Mouse (Mus musculus) midbrain, embryonic 16.5 days (tissue): ENCODE data around the gene Nxpe3. TPM values are rescaled to one million over a fixed set of nuclear protein-coding genes. Genes with fewer than 3 reads are reported as not detected.
A peak's percentile ranks its signal among the peaks of the same experiment; 100 is the strongest.
"Not testable (repeated sequence)": the region's sequence is repeated elsewhere in the genome, so short reads cannot be mapped to it uniquely, and the experiment has no call there.

Source experiments
- ATAC-seq: fragments of 200-750 bp; cut with Nextera tagmentation; 2 replicates; pipeline ENCODE4 v1.8.0; 2017; ENCODE audit warnings: moderate TSS enrichment
- H3K27ac ChIP-seq: fragments of 300-500 bp; sonication (generic); 2 replicates; pipeline ENCODE4 v1.5.1; 2014; ENCODE audit warnings: mild to moderate bottlenecking, low read length, mixed read lengths
- H3K27me3 ChIP-seq: fragments of 300-500 bp; sonication (generic); 2 replicates; pipeline ENCODE4 v1.6.1; 2014; ENCODE audit warnings: low read depth, low read length, mixed read lengths; ENCODE audit not compliant: control insufficient read depth, insufficient read depth
- H3K36me3 ChIP-seq: fragments of 300-500 bp; sonication (generic); 2 replicates; pipeline ENCODE4 v1.6.1; 2014; ENCODE audit warnings: mild to moderate bottlenecking, low read length, moderate library complexity, mixed read lengths; ENCODE audit not compliant: control insufficient read depth, insufficient read depth
- H3K4me1 ChIP-seq: fragments of 300-500 bp; sonication (generic); 2 replicates; pipeline ENCODE4 v1.6.1; 2014; ENCODE audit warnings: mild to moderate bottlenecking, low read length, mixed read lengths; ENCODE audit not compliant: control insufficient read depth, insufficient read depth
- H3K4me2 ChIP-seq: fragments of 300-500 bp; sonication (generic); 2 replicates; pipeline ENCODE4 v1.6.1; 2014; ENCODE audit warnings: mild to moderate bottlenecking, low read length, mixed read lengths
- H3K4me3 ChIP-seq: fragments of 300-500 bp; sonication (generic); 2 replicates; pipeline ENCODE4 v1.5.1; 2014; ENCODE audit warnings: low read depth, mild to moderate bottlenecking, low read length, moderate library complexity, mixed read lengths
- H3K9ac ChIP-seq: fragments of 300-500 bp; sonication (generic); 2 replicates; pipeline ENCODE4 v1.6.1; 2014; ENCODE audit warnings: low read depth, low read length, mixed read lengths
- H3K9me3 ChIP-seq: fragments of 300-500 bp; sonication (generic); replicated peaks from 2 replicates; pipeline ENCODE4 v1.6.1; 2014; ENCODE audit warnings: mild to moderate bottlenecking, low read length, mixed read lengths; ENCODE audit not compliant: control insufficient read depth, poor library complexity, severe bottlenecking
- whole genome bisulfite sequencing: fragments of 180-500 bp; shearing (Covaris S2); extraction: QIAGEN DNeasy Blood & Tissue Kit; methylation state at CpG from one replicate; pipeline ENCODE4 v1.1.7; 2014; 5-methylcytosine and 5-hydroxymethylcytosine counted together
- polyA plus RNA-seq: library from polyadenylated mRNA; unstranded; fragments of >200 nt; fragmentation: Nextera tagmentation; extraction: Ambion mirVana; gene quantifications from 2 replicates; pipeline ENCODE4 v1.2.1, GENCODE M21; 2015

Gene Nxpe3
- polyA plus RNA-seq, 1 experiment from 2014 or later, result 1.8 TPM

DNA sequence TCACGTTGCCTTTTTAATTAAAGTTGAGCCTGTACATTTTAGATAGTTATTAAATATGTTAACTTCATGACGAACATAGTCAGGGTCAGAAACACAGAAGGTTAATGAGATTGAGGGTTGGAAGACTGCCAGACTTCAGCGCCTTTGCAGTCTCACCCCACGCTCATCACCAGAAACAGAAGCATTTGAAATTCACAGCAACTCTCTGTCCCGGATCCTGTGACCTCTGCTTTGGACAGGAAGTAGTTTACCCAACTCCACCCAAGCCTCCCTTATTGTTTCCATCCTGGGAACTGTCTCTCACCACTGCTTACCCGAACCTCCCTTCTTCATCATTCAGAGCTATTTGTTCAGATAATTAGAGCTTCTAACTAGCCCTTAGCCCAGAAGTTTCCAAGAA lies 19.1 kb downstream of the Nxpe3 start:
- no peak for ATAC-seq
- Histone ChIP-seq H3K27ac (no peak overlapping the region), H3K9me3 (no peaks in the 10 kb centered on the region), H3K27me3 (no peaks in the 10 kb centered on the region), H3K9ac (no peak overlapping the region), H3K4me3 (no peak overlapping the region), H3K4me2 (no peak overlapping the region), H3K4me1 (no peaks in the 10 kb centered on the region), H3K36me3 (0 out of 2 replicates have a peak, but pooled peaks cover 3% of the 10 kb centered on the region)
- whole genome bisulfite sequencing, result 78% methylated on average over 6 of the region's 6 CpGs

- Histone ChIP-seq H3K27ac (no peak overlapping the region), H3K4me2 (no peak overlapping the region), H3K36me3 (peaks cover 10% of the 10 kb centered on the region), H3K9me3 (no peaks in the 10 kb centered on the region), H3K4me1 (no peaks in the 10 kb centered on the region), H3K27me3 (no peaks in the 10 kb centered on the region), H3K9ac (no peak overlapping the region), H3K4me3 (no peak overlapping the region)
- no peak for ATAC-seq
- 57% methylated on average over 4 of the region's 4 CpGs for WGBS
Measured at GRCm38 (mm10) chr16:55863832-55864231, 31.3 kb downstream of the Nxpe3 start.

- Histone ChIP-seq H3K4me2 (no peak overlapping the region), H3K9me3 (no peaks in the 10 kb centered on the region), H3K4me3 (no peak overlapping the region), H3K27me3 (no peaks in the 10 kb centered on the region), H3K9ac (no peak overlapping the region), H3K4me1 (no peaks in the 10 kb centered on the region), H3K27ac (no peak overlapping the region), H3K36me3 (peaks cover 10% of the 10 kb centered on the region)
- ATAC-seq, result peak; percentile 39; the same call in 1 of the 2 replicates
- WGBS, result 27% methylated on average over 7 of the region's 7 CpGs
Measured at GRCm38 (mm10) chr16:55863149-55863815, 31.8 kb downstream of the Nxpe3 start.

DNA sequence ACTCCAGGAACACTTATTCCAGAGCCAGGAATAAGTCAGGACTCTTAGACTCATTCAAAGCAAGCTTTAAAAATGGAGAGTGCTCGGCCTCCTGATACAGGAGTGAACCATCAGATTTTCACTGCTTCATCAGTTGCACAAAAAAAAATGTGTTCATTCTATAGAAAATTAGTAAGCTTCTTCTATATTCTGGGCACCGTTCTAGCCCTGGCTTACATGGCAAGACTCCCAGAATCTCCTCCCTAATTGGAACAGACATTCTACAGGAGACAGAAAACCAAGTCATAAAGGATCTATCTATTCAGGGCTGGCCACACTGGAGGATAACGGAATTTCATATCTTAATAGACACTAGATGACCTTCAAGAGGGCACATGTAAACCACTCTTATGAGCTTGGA lies 34.0 kb downstream of the Nxpe3 start:
- peaks cover 9% of the 10 kb centered on the region for H3K36me3 ChIP-seq
- no peak overlapping the region for H3K4me2 ChIP-seq
- no peaks in the 10 kb centered on the region for H3K4me1 ChIP-seq
- no peak overlapping the region for H3K9ac ChIP-seq
- H3K27me3 ChIP-seq, result no peaks in the 10 kb centered on the region
- no peaks in the 10 kb centered on the region for H3K9me3 ChIP-seq
- H3K4me3 ChIP-seq, result no peak overlapping the region
- 88% methylated on average over 3 of the region's 3 CpGs for WGBS
- no peak for ATAC-seq
- H3K27ac ChIP-seq, result no peak overlapping the region

GRCm38 (mm10) chr16:55859421-55859820 lies 35.7 kb downstream of the Nxpe3 start:
- H3K9ac ChIP-seq, H3K27ac ChIP-seq, H3K27me3 ChIP-seq, H3K9me3 ChIP-seq, H3K4me3 ChIP-seq, H3K36me3 ChIP-seq, H3K4me1 ChIP-seq, ATAC-seq, H3K4me2 ChIP-seq: not testable (repeated sequence)
- 94% methylated on average over 4 of the region's 4 CpGs for WGBS

DNA sequence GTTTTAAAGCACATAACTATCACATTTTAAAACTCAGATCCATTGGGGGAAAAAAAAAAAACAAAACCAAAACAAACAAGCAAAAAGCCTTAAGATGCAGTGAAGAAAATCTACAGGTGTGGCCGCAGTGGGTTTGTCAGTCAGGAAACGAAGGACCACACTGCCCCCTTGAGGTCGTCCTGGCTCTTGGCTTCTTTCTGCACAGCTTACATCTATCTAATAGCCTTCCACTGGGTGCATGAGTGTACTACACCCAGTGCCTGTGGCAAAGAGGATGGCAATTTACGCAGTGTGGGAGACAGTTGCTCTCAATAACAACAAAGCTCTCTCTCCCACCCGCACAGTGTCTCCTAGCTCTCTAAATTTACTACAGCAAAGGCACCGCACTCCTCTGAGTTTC lies 36.6 kb downstream of the Nxpe3 start:
- no peak for ATAC-seq
- no peaks in the 10 kb centered on the region for H3K27me3 ChIP-seq
- 68% methylated on average over 6 of the region's 6 CpGs for WGBS
- H3K4me1 ChIP-seq, result no peaks in the 10 kb centered on the region
- H3K27ac ChIP-seq, result no peak overlapping the region
- no peak overlapping the region for H3K4me2 ChIP-seq
- no peak overlapping the region for H3K4me3 ChIP-seq
- H3K36me3 ChIP-seq, result peaks cover 3% of the 10 kb centered on the region
- H3K9ac ChIP-seq, result no peak overlapping the region
- H3K9me3 ChIP-seq, result no peaks in the 10 kb centered on the region

DNA sequence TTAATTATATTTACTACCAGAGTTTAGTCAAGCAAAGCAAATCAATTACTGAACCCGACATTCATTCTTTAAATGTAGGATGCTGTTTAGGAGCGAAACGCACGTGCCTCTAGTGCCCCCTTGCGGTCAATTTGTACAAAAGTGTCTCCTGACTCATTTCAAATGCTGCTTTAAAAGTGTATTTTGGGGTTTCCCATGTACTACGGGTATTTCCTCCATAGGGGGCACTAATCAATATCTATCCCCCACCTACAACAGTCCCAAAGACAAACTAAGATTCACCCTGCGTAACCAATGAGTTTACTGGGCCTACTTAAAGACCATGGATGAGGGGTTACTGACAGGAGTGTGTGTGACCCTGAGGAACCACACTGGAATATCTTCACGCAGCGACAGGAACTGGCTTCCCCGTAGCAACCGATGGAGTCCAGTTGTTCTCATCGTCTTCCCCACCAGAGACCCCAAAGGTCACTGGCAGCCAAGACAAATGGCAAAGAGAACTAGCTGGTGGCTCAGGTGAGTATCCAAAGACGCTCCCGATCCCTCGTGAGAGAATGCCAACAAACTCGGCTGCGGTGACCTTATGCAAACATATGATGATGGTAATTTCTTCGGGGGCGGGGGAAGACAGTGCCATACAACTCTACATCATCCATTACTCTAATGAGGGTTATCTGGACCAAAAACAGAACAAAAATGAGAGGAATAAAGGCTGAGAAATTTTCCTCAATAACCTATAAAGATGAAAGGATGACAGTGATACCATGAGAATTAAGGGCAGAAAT lies 42.0 kb downstream of the Nxpe3 start:
- ATAC-seq, result peak; percentile 73
- Histone ChIP-seq H3K4me2 (no peak overlapping the region), H3K4me3 (no peak overlapping the region), H3K27ac (no peak overlapping the region), H3K9ac (no peak overlapping the region), H3K36me3 (peaks cover 3% of the 10 kb centered on the region; the same call in 1 of the 2 replicates), H3K27me3 (no peaks in the 10 kb centered on the region), H3K4me1 (no peaks in the 10 kb centered on the region), H3K9me3 (no peaks in the 10 kb centered on the region)
- 57% methylated on average over 19 of the region's 19 CpGs for WGBS

- peaks cover 3% of the 10 kb centered on the region; the same call in 1 of the 2 replicates for H3K36me3 ChIP-seq
- 0 out of 2 replicates have a peak, but pooled peaks have one; percentile 58 for ATAC-seq
- WGBS, result 35% methylated on average over 4 of the region's 4 CpGs
- H3K9me3 ChIP-seq, result no peaks in the 10 kb centered on the region
- H3K4me3 ChIP-seq, result no peak overlapping the region
- H3K4me1 ChIP-seq, result no peaks in the 10 kb centered on the region
- no peak overlapping the region for H3K9ac ChIP-seq
- no peak overlapping the region for H3K27ac ChIP-seq
- H3K4me2 ChIP-seq, result no peak overlapping the region
- no peaks in the 10 kb centered on the region for H3K27me3 ChIP-seq
Measured at GRCm38 (mm10) chr16:55852515-55852914, 42.6 kb downstream of the Nxpe3 start.

- 84% methylated on average over 3 of the region's 3 CpGs for WGBS
- Histone ChIP-seq H3K27ac (no peak overlapping the region), H3K4me2 (no peak overlapping the region), H3K9ac (no peak overlapping the region), H3K27me3 (no peaks in the 10 kb centered on the region), H3K4me1 (no peaks in the 10 kb centered on the region), H3K36me3 (no peaks in the 10 kb centered on the region), H3K9me3 (no peaks in the 10 kb centered on the region), H3K4me3 (no peak overlapping the region)
- ATAC-seq, result no peak
Measured at GRCm38 (mm10) chr16:55850485-55850884, 44.6 kb downstream of the Nxpe3 start.
